27 mouse cellular contexts compared by ENCODE assay signal in the genomic region with DNA sequence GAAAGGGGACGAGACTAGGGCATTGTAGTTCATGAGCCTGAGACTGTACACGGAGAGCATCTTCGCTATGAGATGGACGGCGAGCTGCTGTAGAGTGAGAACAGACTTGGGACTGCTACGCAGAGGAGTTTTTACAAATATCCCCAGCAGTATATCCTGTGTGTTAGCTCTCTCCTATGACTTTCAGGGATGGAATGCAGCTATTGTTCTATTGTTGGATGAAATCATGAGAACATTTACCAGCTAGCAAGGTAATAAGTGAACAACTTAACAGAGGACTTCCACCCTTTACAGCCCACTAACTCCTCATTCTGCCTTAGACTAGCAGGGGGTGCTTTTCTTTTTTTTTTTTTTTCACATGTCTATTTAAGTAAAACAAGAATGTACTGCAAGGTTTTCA. TPM values are rescaled to one million over a fixed set of nuclear protein-coding genes. Genes with fewer than 3 reads are reported as not detected.
DNase-seq lines count a peak whose midpoint lies in the region; ATAC-seq and TF ChIP-seq lines count a peak whose summit lies in the region.
"Had no signal": no experiment of that assay in that cellular context is flagged by ENCODE, and none has a peak within 500 bp of the region (broad histone marks: within the 10 kb centered on the region; RNA-seq: fewer than 3 reads in every experiment).

No protein-coding gene starts in this region.

- in situ Hi-C loops in Patski (cut with MboI; ENCODE audit: low pct_unique_long_range_greater_than_20kb), result no loop called here

- no peaks in the 10 kb centered on the region for H3K36me3 ChIP-seq in kidney, embryonic 14.5 days (ENCODE audit: control insufficient read depth, insufficient read depth, low read length)
- H3K36me3 ChIP-seq in lung, embryonic 16.5 days (ENCODE audit: control insufficient read depth, insufficient read depth, low read length), result no peaks in the 10 kb centered on the region
- H3K36me3 ChIP-seq in embryonic facial prominence, embryonic 15.5 days, result no peaks in the 10 kb centered on the region
- H3K36me3 ChIP-seq: heart, embryonic 13.5 days; hindbrain, embryonic 15.5 days; limb, embryonic 12.5 days; midbrain, embryonic 12.5 days; neural tube, embryonic 15.5 days had no signal

- DNase-seq in kidney, adult 9 months, result peak; percentile 61
- no peak for DNase-seq in lung, postnatal 10 days
- peak; percentile 86 for DNase-seq in Patski (ENCODE audit: low read depth, low spot score)
- DNase-seq: adrenal gland, adult 2 months; cerebellum, adult 11 months; cerebellum, adult 9-11 months; layer of hippocampus, postnatal 36 days; liver, postnatal 0 days; right cerebral cortex, adult 18-20 months; right cerebral cortex, postnatal 4 days; thymus, adult 18-20 months; thymus, postnatal 4 days had no signal

- TF ChIP-seq CTCF in Patski (IDR thresholded peaks at IDR 0.05), result no peak

- no peak overlapping the region for H3K4me2 ChIP-seq in kidney, embryonic 14.5 days (replicated peaks; ENCODE audit: low read depth, low read length)
- no peak overlapping the region for H3K4me2 ChIP-seq in lung, embryonic 16.5 days (ENCODE audit: low read depth, low read length)
- H3K4me2 ChIP-seq in embryonic facial prominence, embryonic 15.5 days (replicated peaks), result no peak overlapping the region
- H3K4me2 ChIP-seq: heart, embryonic 13.5 days; hindbrain, embryonic 15.5 days; limb, embryonic 12.5 days; liver, embryonic 11.5 days; midbrain, embryonic 12.5 days; neural tube, embryonic 15.5 days had no signal

- 85% methylated on average over 6 of the region's 6 CpGs for whole genome bisulfite sequencing in kidney, embryonic 14.5 days
- 49% methylated on average over 6 of the region's 6 CpGs for WGBS in lung, embryonic 16.5 days
- 71% methylated on average over 6 of the region's 6 CpGs for WGBS in embryonic facial prominence, embryonic 15.5 days

- POLR2A ChIA-PET in Patski (lab: Charles Lee), result interaction anchor here (0.6 to 1.5 kb wide), 4 partner anchors 15 to 72 kb away, joined by 3 to 8 read pairs (median 5); no protein-coding TSS in a partner anchor

- no peak overlapping the region for H3K9ac ChIP-seq in kidney, embryonic 14.5 days (ENCODE audit: low read depth, low read length)
- H3K9ac ChIP-seq in lung, embryonic 16.5 days (ENCODE audit: low read length), result no peak overlapping the region
- no peak overlapping the region for H3K9ac ChIP-seq in embryonic facial prominence, embryonic 15.5 days
- H3K9ac ChIP-seq: heart, embryonic 13.5 days; hindbrain, embryonic 15.5 days; limb, embryonic 12.5 days; liver, postnatal 0 days; midbrain, embryonic 12.5 days; neural tube, embryonic 15.5 days had no signal

- peaks cover 9% of the 10 kb centered on the region for H3K4me1 ChIP-seq in kidney, embryonic 14.5 days (ENCODE audit: control insufficient read depth, insufficient read depth, low read length)
- H3K4me1 ChIP-seq in lung, embryonic 16.5 days (replicated peaks; ENCODE audit: control insufficient read depth, insufficient read depth, low read length), result peaks cover 18% of the 10 kb centered on the region
- H3K4me1 ChIP-seq in embryonic facial prominence, embryonic 15.5 days, result peaks cover 3% of the 10 kb centered on the region
- H3K4me1 ChIP-seq: hindbrain, embryonic 15.5 days; midbrain, embryonic 12.5 days had no signal

- H3K27me3 ChIP-seq in kidney, embryonic 14.5 days (ENCODE audit: control insufficient read depth, insufficient read depth, low read length), result no peaks in the 10 kb centered on the region
- H3K27me3 ChIP-seq in lung, embryonic 16.5 days (ENCODE audit: control insufficient read depth, insufficient read depth, low read depth, low read length), result no peaks in the 10 kb centered on the region
- no peaks in the 10 kb centered on the region for H3K27me3 ChIP-seq in Patski
- no peaks in the 10 kb centered on the region for H3K27me3 ChIP-seq in embryonic facial prominence, embryonic 15.5 days
- H3K27me3 ChIP-seq: heart, embryonic 13.5 days; hindbrain, embryonic 15.5 days; limb, embryonic 12.5 days; midbrain, embryonic 12.5 days; neural tube, embryonic 15.5 days had no signal

- H3K9me3 ChIP-seq in kidney, embryonic 14.5 days (ENCODE audit: control insufficient read depth, low read length), result no peaks in the 10 kb centered on the region
- no peaks in the 10 kb centered on the region for H3K9me3 ChIP-seq in lung, embryonic 16.5 days (ENCODE audit: control insufficient read depth, low read length)
- no peaks in the 10 kb centered on the region for H3K9me3 ChIP-seq in embryonic facial prominence, embryonic 15.5 days (replicated peaks)
- H3K9me3 ChIP-seq: heart, embryonic 13.5 days; hindbrain, embryonic 15.5 days; limb, embryonic 12.5 days; midbrain, embryonic 12.5 days; neural tube, embryonic 15.5 days had no signal

- no peak overlapping the region for H3K4me3 ChIP-seq in kidney, embryonic 14.5 days (ENCODE audit: low read length)
- no peak overlapping the region for H3K4me3 ChIP-seq in lung, embryonic 16.5 days (ENCODE audit: low read length)
- no peak overlapping the region for H3K4me3 ChIP-seq in embryonic facial prominence, embryonic 15.5 days (replicated peaks)
- H3K4me3 ChIP-seq: heart, embryonic 13.5 days; hindbrain, embryonic 15.5 days; limb, embryonic 12.5 days; midbrain, embryonic 12.5 days; neural tube, embryonic 15.5 days had no signal

- H3K27ac ChIP-seq in kidney, embryonic 14.5 days (ENCODE audit: low read depth, low read length), result no peak overlapping the region
- peak overlapping the region; percentile 85 for H3K27ac ChIP-seq in lung, embryonic 16.5 days (ENCODE audit: low read length)
- H3K27ac ChIP-seq in embryonic facial prominence, embryonic 15.5 days (replicated peaks), result 0 out of 2 replicates have a peak overlapping the region, but pooled peaks have one; percentile 34
- H3K27ac ChIP-seq: heart, embryonic 13.5 days; hindbrain, embryonic 15.5 days; limb, embryonic 12.5 days; midbrain, embryonic 12.5 days; neural tube, embryonic 15.5 days had no signal

- CTCF ChIA-PET in Patski (lab: Charles Lee), result interaction anchor here (0.6 to 2.3 kb wide), 10 partner anchors 14 to 132 kb away, joined by 3 to 10 read pairs (median 4); no protein-coding TSS in a partner anchor

- ATAC-seq in kidney, embryonic 14.5 days (ENCODE audit: low FRiP score, low TSS enrichment), result no peak
- ATAC-seq in lung, embryonic 16.5 days (ENCODE audit: low read depth), result peak; percentile 38
- ATAC-seq in Patski, result peak; percentile 77
- ATAC-seq in embryonic facial prominence, embryonic 15.5 days (ENCODE audit: insufficient number of reproducible peaks, low FRiP score, low TSS enrichment, low read depth), result no peak
- ATAC-seq in megakaryocyte, adult 5-6 weeks (ENCODE audit: poor library complexity, severe bottlenecking), result no peak
- ATAC-seq: forebrain, embryonic 14.5 days; liver, postnatal 0 days had no signal

RNA-seq across cellular contexts. Expression of a gene that starts 40.1 kb away (rescaled TPM):
- polyA plus RNA-seq in kidney, embryonic 14.5 days (2014; fragmentation: Nextera tagmentation; extraction: Ambion mirVana), result 1.8 and 2.4 TPM in 2 replicates
- 45.5 and 47.8 TPM in 2 replicates for polyA plus RNA-seq in lung, embryonic 16.5 days (2015; fragmentation: Nextera tagmentation; extraction: Ambion mirVana)
- 0.09 TPM for polyA plus RNA-seq in Patski (2021)
- polyA plus RNA-seq in embryonic facial prominence, embryonic 15.5 days (2015; fragmentation: Nextera tagmentation; extraction: Ambion mirVana), result 18.1 and 20.6 TPM in 2 replicates
- total RNA-seq in megakaryocyte, adult 5-6 weeks (2015), result not detected in 2 replicates
- total RNA-seq in megakaryocyte, adult 5-6 weeks (2017), result 0.15 TPM in 1 of 2 replicates, not detected in the other
- total RNA-seq: common myeloid progenitor, adult 5-6 weeks; granulocyte monocyte progenitor cell, adult 5-6 weeks; megakaryocyte progenitor cell, adult 5-6 weeks had no signal
- polyA plus RNA-seq: C2C12 had no signal

Comparison
In these comparisons a context has a peak if more than half of its experiments do, and no peak if none do; other contexts are left out.
1. ATAC-seq: peak in lung, embryonic 16.5 days (single experiment) and Patski (single experiment); none in kidney, embryonic 14.5 days (single experiment), embryonic facial prominence, embryonic 15.5 days (single experiment) and megakaryocyte, adult 5-6 weeks (single experiment).